Mouse (Mus musculus) heart, adult 2 months (tissue): ENCODE measurements around the gene Ccdc47. TPM values are rescaled to one million over a fixed set of nuclear protein-coding genes. Genes with fewer than 3 reads are reported as not detected.
"Not testable (repeated sequence)": the region's sequence is repeated elsewhere in the genome, so short reads cannot be mapped to it uniquely, and the experiment has no call there.

Experiments
- DNase-seq, 2 experiments: peaks; one replicate each; pipeline ENCODE4 v3.0.0; 2021
- H3K27ac ChIP-seq: fragments of 200-600 bp; 2 replicates; pipeline ENCODE4 v1.8.1; 2022
- H3K27me3 ChIP-seq: fragments of 200-500 bp; 2 replicates; pipeline ENCODE4 v1.6.1; 2012; ENCODE audit warnings: mild to moderate bottlenecking, low read length, inconsistent platforms, mixed read lengths; ENCODE audit not compliant: control insufficient read depth, insufficient read depth
- H3K36me3 ChIP-seq: fragments of 200-500 bp; 2 replicates; pipeline ENCODE4 v1.6.1; 2012; ENCODE audit warnings: low read length, inconsistent platforms; ENCODE audit not compliant: control insufficient read depth, insufficient read depth
- H3K4me1 ChIP-seq: fragments of 200-500 bp; 2 replicates; pipeline ENCODE4 v1.6.1; 2011; ENCODE audit warnings: low read length; ENCODE audit not compliant: control insufficient read depth, insufficient read depth
- H3K4me3 ChIP-seq: fragments of 200-600 bp; 2 replicates; pipeline ENCODE4 v1.8.1; 2022
- H3K79me2 ChIP-seq: fragments of 200-500 bp; replicated peaks from 2 replicates; pipeline ENCODE4 v1.6.1; 2012; ENCODE audit warnings: mild to moderate bottlenecking, inconsistent platforms, low read length, moderate library complexity, mixed read lengths; ENCODE audit not compliant: control insufficient read depth, insufficient read depth
- H3K9ac ChIP-seq: fragments of 200-500 bp; 2 replicates; pipeline ENCODE4 v1.6.1; 2012; ENCODE audit warnings: low read depth, mild to moderate bottlenecking, control low read depth, inconsistent platforms, low read length, mixed read lengths
- CTCF ChIP-seq: fragments of 200-600 bp; IDR thresholded peaks from 2 replicates; pipeline ENCODE4 v1.8.1; 2022; ENCODE audit warnings: antibody characterized with exemption, mild to moderate bottlenecking, moderate library complexity
- EP300 ChIP-seq: fragments of 200-500 bp; IDR thresholded peaks from 2 replicates; pipeline ENCODE4 v1.6.1; 2011; ENCODE audit warnings: low read depth, low read length, control low read depth; ENCODE audit not compliant: insufficient read depth
- POLR2A ChIP-seq: fragments of 200-500 bp; IDR thresholded peaks from 2 replicates; pipeline ENCODE4 v1.6.1; 2011; ENCODE audit warnings: mild to moderate bottlenecking, low read depth, low read length, control low read depth; ENCODE audit not compliant: insufficient read depth
- WGBS: fragments of 180-500 bp; shearing (Covaris S2); methylation state at CpG from one replicate; pipeline ENCODE4 v1.1.7; 2018; 5-methylcytosine and 5-hydroxymethylcytosine counted together
- intact Hi-C: fragments of 180-260 bp; cut with DNase I; formaldehyde crosslinking; loops from one replicate; pipeline ENCODE4 v1.15.1; 2025
- polyA plus RNA-seq: library from polyadenylated mRNA; depleted of rRNA; stranded (reverse); fragments of >200 nt; gene quantifications from 2 replicates; pipeline ENCODE4 v1.2.3, GENCODE M21; 2012
- total RNA-seq, 2 experiments: library from RNA; stranded (reverse); gene quantifications; 2 replicates each; pipeline ENCODE4 v1.2.3; 2021

Gene Ccdc47
- total and polyA plus RNA-seq, 3 experiments = 23.7 to 82.2 (median 78.1) TPM

- no peak for DNase-seq
- H3K9ac ChIP-seq = no peak within 1 kb of the TSS
- WGBS = 49% methylated on average over 5 of the region's 5 CpGs
- intact Hi-C loops = no loop called here
- H3K79me2 ChIP-seq = 0 out of 2 replicates have a peak, but pooled peaks cover 2% of the 10 kb centered on the region
- no peaks in the 10 kb centered on the region for H3K36me3 ChIP-seq
- H3K27me3 ChIP-seq = no peaks in the 10 kb centered on the region
- TF ChIP-seq POLR2A (no peak), CTCF (no peak), EP300 (no peak)
- H3K4me1 ChIP-seq = no peaks in the 10 kb centered on the region
- no peak within 1 kb of the TSS for H3K27ac ChIP-seq
- no peak within 1 kb of the TSS for H3K4me3 ChIP-seq
These were observed 14.1 kb downstream of the Ccdc47 start, which contains the start of gene Strada for GRCm38 (mm10) chr11:106202123-106202465. Strada (minus strand) TSS chr11:106202168.

- TF ChIP-seq EP300 (no peak), CTCF (no peak), POLR2A (no peak)
- 78% methylated on average over 19 of the region's 19 CpGs for WGBS
These were observed 14.6 kb downstream of the Ccdc47 start for GRCm38 (mm10) chr11:106201337-106202122.

DNA sequence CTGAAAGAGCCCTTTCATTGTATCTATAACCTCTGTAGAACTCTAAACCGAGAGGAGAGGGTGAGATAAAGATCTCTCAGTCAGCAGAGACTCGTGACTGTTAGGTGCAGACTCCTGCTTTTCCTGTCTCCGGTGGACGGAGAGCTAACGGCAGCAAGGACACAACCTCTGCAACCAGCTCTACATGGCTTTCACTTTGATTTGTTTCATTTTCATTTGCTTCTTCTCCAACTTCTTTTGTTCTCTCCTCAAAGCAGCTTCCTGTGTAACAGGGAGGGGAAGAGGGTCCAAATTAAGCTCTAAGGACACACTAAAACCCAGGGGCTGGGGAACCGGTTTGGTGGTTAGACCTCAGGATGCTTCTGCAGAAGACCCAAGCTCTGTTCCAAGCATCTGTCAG, 15.4 kb downstream of the Ccdc47 start:
- TF ChIP-seq CTCF = no peak
- TF ChIP-seq POLR2A = no peak
- TF ChIP-seq EP300 = no peak
- Histone ChIP-seq H3K9ac (no peak overlapping the region), H3K4me3 (no peak overlapping the region), H3K27ac (no peak overlapping the region), H3K79me2 (0 out of 2 replicates have a peak, but pooled peaks cover 2% of the 10 kb centered on the region), H3K4me1 (no peaks in the 10 kb centered on the region), H3K27me3 (no peaks in the 10 kb centered on the region), H3K36me3 (no peaks in the 10 kb centered on the region)
- WGBS = 33% methylated on average over 6 of the region's 6 CpGs
- intact Hi-C loops = no loop called here
- DNase-seq = no peak

More at GRCm38 (mm10) chr11:106201337-106202122, 14.6 kb downstream of the Ccdc47 start:
- Histone ChIP-seq H3K27me3 (no peaks in the 10 kb centered on the region), H3K79me2 (0 out of 2 replicates have a peak, but pooled peaks cover 2% of the 10 kb centered on the region), H3K27ac (no peak overlapping the region), H3K4me3 (no peak overlapping the region), H3K36me3 (no peaks in the 10 kb centered on the region), H3K9ac (no peak overlapping the region), H3K4me1 (no peaks in the 10 kb centered on the region)
- intact Hi-C loops = no loop called here
- DNase-seq = no peak

GRCm38 (mm10) chr11:106199997-106200396, 16.1 kb downstream of the Ccdc47 start:
- H3K27me3 ChIP-seq, H3K4me3 ChIP-seq, H3K9ac ChIP-seq, H3K36me3 ChIP-seq, H3K79me2 ChIP-seq, DNase-seq, H3K27ac ChIP-seq, H3K4me1 ChIP-seq: not testable (repeated sequence)
- 93% methylated on average over 7 of the region's 7 CpGs for WGBS
- intact Hi-C loops = loop anchor here (10.0 kb wide), 1 partner anchor 115 kb away; the partner anchor contains the start of gene Map3k3

DNA sequence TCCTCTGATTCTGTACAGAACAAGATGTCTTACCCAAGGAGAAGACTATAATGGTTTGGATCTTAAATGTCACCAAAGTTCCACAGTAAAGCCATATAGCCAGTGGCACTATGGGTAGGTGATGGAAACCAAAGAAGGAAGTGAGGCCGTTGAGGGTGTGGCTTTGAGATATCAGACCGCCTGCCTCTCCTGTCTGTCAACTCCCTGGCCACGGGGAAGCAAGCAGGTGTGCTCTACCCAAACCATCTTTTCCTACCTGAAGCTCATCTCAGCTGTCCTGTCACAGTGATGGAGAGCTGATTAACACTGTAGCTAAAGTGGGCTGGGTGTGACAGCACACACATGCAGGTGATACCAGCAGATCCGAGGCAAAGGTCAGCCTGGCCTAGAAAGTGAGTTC, 17.9 kb downstream of the Ccdc47 start:
- TF ChIP-seq EP300 (no peak), POLR2A (no peak), CTCF (no peak)
- H3K9ac ChIP-seq = no peak overlapping the region
- no peak overlapping the region for H3K4me3 ChIP-seq
- WGBS = 71% methylated on average over 4 of the region's 4 CpGs
- DNase-seq = no peak
- H3K79me2 ChIP-seq = 0 out of 2 replicates have a peak, but pooled peaks cover 2% of the 10 kb centered on the region
- no peak overlapping the region for H3K27ac ChIP-seq
- intact Hi-C loops = loop anchor here (10.0 kb wide), 1 partner anchor 113 kb away; the partner anchor contains the start of gene Map3k3
- H3K27me3 ChIP-seq = no peaks in the 10 kb centered on the region
- no peaks in the 10 kb centered on the region for H3K36me3 ChIP-seq
- no peaks in the 10 kb centered on the region for H3K4me1 ChIP-seq

DNA sequence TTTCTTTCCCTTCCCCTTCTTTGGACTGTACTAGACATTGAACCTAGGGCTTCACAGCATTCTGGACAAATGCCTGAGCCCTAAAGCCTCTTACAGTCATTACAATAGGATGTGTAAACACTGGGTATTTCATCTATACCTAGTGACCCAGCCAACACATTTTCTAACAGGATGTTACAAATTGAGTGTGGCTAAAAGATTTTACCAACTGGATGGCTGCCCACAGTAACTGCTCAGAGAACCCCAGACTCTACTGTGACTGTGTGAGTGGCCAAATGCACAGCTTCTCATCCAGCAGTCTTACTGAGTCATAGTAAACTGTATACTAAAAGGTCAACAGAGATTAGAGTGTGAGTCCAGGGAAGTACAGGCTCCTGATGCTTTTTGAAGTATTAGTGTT, 20.8 kb downstream of the Ccdc47 start:
- no peak overlapping the region for H3K9ac ChIP-seq

More for the DNA sequence above, 20.8 kb downstream of the Ccdc47 start:
- no peaks in the 10 kb centered on the region for H3K27me3 ChIP-seq
- H3K36me3 ChIP-seq = peaks cover 3% of the 10 kb centered on the region; the same call in 1 of the 2 replicates
- no peak for TF ChIP-seq CTCF
- TF ChIP-seq POLR2A = no peak
- TF ChIP-seq EP300 = no peak
- H3K4me1 ChIP-seq = peaks cover 4% of the 10 kb centered on the region; the same call in 1 of the 2 replicates
- H3K4me3 ChIP-seq = no peak overlapping the region
- intact Hi-C loops = loop anchor here (10.0 kb wide), 1 partner anchor 111 kb away; the partner anchor contains the start of gene Map3k3
- 0 out of 2 replicates have a peak, but pooled peaks cover 2% of the 10 kb centered on the region for H3K79me2 ChIP-seq
- DNase-seq = no peak
- no peak overlapping the region for H3K27ac ChIP-seq
